Mouse (Mus musculus) embryonic facial prominence, embryonic 15.5 days (tissue): ENCODE results near the gene Arrdc4. TPM values are rescaled to one million over a fixed set of nuclear protein-coding genes. Genes with fewer than 3 reads are reported as not detected.

Experiments
- ATAC-seq: fragments of 200-750 bp; cut with Nextera tagmentation; 2 replicates; pipeline ENCODE4 v1.8.0; 2017; ENCODE audit warnings: low read depth, moderate TSS enrichment; ENCODE audit not compliant: insufficient number of reproducible peaks, low FRiP score, low TSS enrichment
- H3K27ac ChIP-seq: fragments of 300-500 bp; sonication (generic); replicated peaks from 2 replicates; pipeline ENCODE4 v1.5.1; 2015; ENCODE audit warnings: mild to moderate bottlenecking, inconsistent platforms
- H3K27me3 ChIP-seq: fragments of 300-500 bp; sonication (generic); 2 replicates; pipeline ENCODE4 v1.6.1; 2015; ENCODE audit warnings: inconsistent platforms
- H3K36me3 ChIP-seq: fragments of 300-500 bp; sonication (generic); 2 replicates; pipeline ENCODE4 v1.6.1; 2015; ENCODE audit warnings: mild to moderate bottlenecking, inconsistent platforms
- H3K4me1 ChIP-seq: fragments of 300-500 bp; sonication (generic); 2 replicates; pipeline ENCODE4 v1.6.1; 2015; ENCODE audit warnings: inconsistent platforms
- H3K4me2 ChIP-seq: fragments of 300-500 bp; sonication (generic); replicated peaks from 2 replicates; pipeline ENCODE4 v1.6.1; 2015; ENCODE audit warnings: mild to moderate bottlenecking, inconsistent platforms
- H3K4me3 ChIP-seq: fragments of 300-500 bp; sonication (generic); replicated peaks from 2 replicates; pipeline ENCODE4 v1.5.1; 2015; ENCODE audit warnings: mild to moderate bottlenecking, inconsistent platforms
- H3K9ac ChIP-seq: fragments of 300-500 bp; sonication (generic); 2 replicates; pipeline ENCODE4 v1.6.1; 2015; ENCODE audit warnings: inconsistent platforms
- H3K9me3 ChIP-seq: fragments of 300-500 bp; sonication (generic); replicated peaks from 2 replicates; pipeline ENCODE4 v1.6.1; 2016; ENCODE audit warnings: inconsistent platforms
- WGBS: fragments of 180-500 bp; shearing (Covaris S2); methylation state at CpG from one replicate; pipeline ENCODE4 v1.1.7; 2015; 5-methylcytosine and 5-hydroxymethylcytosine counted together
- polyA plus RNA-seq: library from polyadenylated mRNA; unstranded; fragments of >200 nt; fragmentation: Nextera tagmentation; extraction: Ambion mirVana; gene quantifications from 2 replicates; pipeline ENCODE4 v1.2.1, GENCODE M21; 2015

The Arrdc4 gene
- polyA plus RNA-seq, 1 experiment from 2014 or later: 22.3 TPM

DNA sequence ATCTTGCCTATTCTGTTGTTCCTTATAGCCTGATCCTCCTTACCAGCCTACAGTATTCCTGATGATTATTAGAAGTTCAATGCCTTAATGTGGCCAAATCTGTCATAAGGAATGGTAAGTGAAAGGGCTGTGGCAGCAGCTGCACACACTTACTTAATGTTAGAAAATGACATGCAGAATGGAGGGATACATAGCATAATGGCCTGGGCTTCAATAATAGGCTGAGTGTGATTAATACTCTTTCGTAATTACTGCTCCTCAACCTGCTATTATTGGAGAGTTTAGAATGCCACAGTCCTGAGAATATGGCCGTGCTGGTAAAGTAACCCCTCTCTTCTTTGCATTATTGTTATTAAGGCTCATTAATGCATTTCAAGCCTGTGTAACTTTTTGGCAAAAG is 4.8 kb downstream of the Arrdc4 start:
- Histone ChIP-seq H3K9ac (no peak overlapping the region), H3K27ac (no peak overlapping the region), H3K36me3 (peaks cover 54% of the 10 kb centered on the region), H3K9me3 (no peaks in the 10 kb centered on the region), H3K4me3 (no peak overlapping the region), H3K4me2 (no peak overlapping the region), H3K27me3 (no peaks in the 10 kb centered on the region), H3K4me1 (peaks cover 11% of the 10 kb centered on the region)
- no peak for ATAC-seq
- whole genome bisulfite sequencing: 90% methylated on average over 2 of the region's 2 CpGs

DNA sequence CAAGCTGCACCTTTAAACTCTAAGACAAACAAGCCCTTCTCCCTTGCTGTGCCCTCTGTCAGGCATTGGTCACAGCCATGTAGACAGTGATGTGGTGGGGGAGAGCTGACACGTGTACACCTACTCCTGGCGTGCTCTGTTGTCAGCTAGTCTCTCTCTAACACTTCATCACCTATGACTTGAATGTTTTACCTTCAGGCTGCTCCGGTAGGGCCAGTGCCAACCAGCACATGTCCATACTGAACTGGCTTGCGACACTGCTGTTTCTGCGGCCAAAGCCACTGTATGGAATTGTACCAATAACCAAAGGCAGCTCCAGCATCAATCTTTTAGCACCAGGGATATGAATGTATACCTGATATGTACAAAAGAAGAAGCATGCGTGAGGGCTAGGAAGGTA is 8.3 kb downstream of the Arrdc4 start:
- WGBS: 94% methylated on average over 6 of the region's 6 CpGs
- Histone ChIP-seq H3K27ac (no peak overlapping the region), H3K9me3 (no peaks in the 10 kb centered on the region), H3K4me3 (no peak overlapping the region), H3K9ac (no peak overlapping the region), H3K36me3 (peaks cover 74% of the 10 kb centered on the region), H3K4me2 (no peak overlapping the region), H3K27me3 (no peaks in the 10 kb centered on the region), H3K4me1 (no peaks in the 10 kb centered on the region)
- no peak for ATAC-seq

- H3K4me1 ChIP-seq: no peaks in the 10 kb centered on the region
- ATAC-seq: no peak
- 90% methylated on average over 11 of the region's 11 CpGs for WGBS
- H3K36me3 ChIP-seq: peaks cover 64% of the 10 kb centered on the region
- H3K4me2 ChIP-seq: no peak overlapping the region
- H3K4me3 ChIP-seq: no peak overlapping the region
- H3K9ac ChIP-seq: no peak overlapping the region
- no peaks in the 10 kb centered on the region for H3K9me3 ChIP-seq
- no peak overlapping the region for H3K27ac ChIP-seq
- H3K27me3 ChIP-seq: no peaks in the 10 kb centered on the region
These were observed 10.2 kb downstream of the Arrdc4 start for GRCm38 (mm10) chr7:68738676-68739399.

GRCm38 (mm10) chr7:68726380-68726779 is 22.7 kb downstream of the Arrdc4 start:
- WGBS: 88% methylated on average over 5 of the region's 5 CpGs
- H3K4me2 ChIP-seq: no peak overlapping the region
- H3K9me3 ChIP-seq: no peaks in the 10 kb centered on the region
- no peak overlapping the region for H3K9ac ChIP-seq
- no peaks in the 10 kb centered on the region for H3K36me3 ChIP-seq
- no peaks in the 10 kb centered on the region for H3K4me1 ChIP-seq
- H3K27me3 ChIP-seq: no peaks in the 10 kb centered on the region
- H3K4me3 ChIP-seq: no peak overlapping the region
- no peak for ATAC-seq
- H3K27ac ChIP-seq: no peak overlapping the region

DNA sequence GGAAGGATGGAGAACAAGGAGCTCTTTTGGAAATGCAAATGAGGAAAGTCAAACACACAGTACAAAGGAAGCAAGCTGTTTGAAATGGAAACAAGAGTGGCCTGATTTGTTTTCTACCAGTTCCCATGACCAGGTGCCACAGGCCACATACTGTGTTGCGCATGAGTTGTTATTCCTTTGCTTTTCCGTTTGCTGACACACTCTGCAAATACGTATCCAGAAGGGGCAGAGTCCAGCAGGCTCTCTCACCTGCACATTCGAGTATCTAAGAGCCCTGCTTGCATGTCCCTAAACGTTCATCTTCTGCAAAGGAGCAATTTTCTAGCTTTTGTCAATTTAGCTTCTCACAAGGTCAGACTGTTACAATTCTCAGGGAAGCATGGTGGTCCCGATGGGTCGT is 24.3 kb downstream of the Arrdc4 start:
- H3K9me3 ChIP-seq: no peaks in the 10 kb centered on the region
- H3K36me3 ChIP-seq: no peaks in the 10 kb centered on the region
- H3K4me1 ChIP-seq: no peaks in the 10 kb centered on the region
- ATAC-seq: no peak
- no peak overlapping the region for H3K4me3 ChIP-seq
- no peaks in the 10 kb centered on the region for H3K27me3 ChIP-seq
- 84% methylated on average over 7 of the region's 7 CpGs for WGBS
- H3K4me2 ChIP-seq: no peak overlapping the region
- H3K27ac ChIP-seq: no peak overlapping the region
- no peak overlapping the region for H3K9ac ChIP-seq

- Histone ChIP-seq H3K4me3 (no peak overlapping the region), H3K27me3 (no peaks in the 10 kb centered on the region), H3K27ac (no peak overlapping the region), H3K4me2 (no peak overlapping the region), H3K9me3 (no peaks in the 10 kb centered on the region), H3K36me3 (no peaks in the 10 kb centered on the region), H3K4me1 (peaks cover 7% of the 10 kb centered on the region), H3K9ac (no peak overlapping the region)
- no peak for ATAC-seq
- WGBS: 83% methylated on average over 4 of the region's 4 CpGs
These were observed 27.5 kb downstream of the Arrdc4 start for GRCm38 (mm10) chr7:68721520-68721919.

DNA sequence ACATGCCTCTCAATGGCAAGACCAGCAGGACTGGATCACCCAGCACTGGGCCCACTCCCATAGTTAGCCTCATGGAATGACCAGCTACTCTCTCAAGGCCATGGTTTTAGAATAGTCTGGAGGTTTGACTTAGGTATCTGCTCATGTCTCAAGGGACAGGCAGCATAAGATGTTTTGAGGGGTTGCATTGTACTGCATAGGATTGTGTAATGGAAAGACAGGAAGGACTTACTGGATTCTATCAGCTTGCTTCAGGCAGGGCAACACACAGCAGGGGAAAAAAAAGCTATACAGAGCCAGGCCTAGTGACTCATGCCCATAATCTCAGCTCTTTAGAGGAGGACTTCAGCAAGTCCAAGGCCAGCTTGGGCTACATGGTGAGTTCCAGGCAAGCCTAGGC is 31.1 kb downstream of the Arrdc4 start:
- Histone ChIP-seq H3K27me3 (no peaks in the 10 kb centered on the region), H3K27ac (no peak overlapping the region), H3K4me1 (peaks cover 7% of the 10 kb centered on the region), H3K36me3 (no peaks in the 10 kb centered on the region), H3K4me3 (no peak overlapping the region), H3K9ac (no peak overlapping the region), H3K9me3 (no peaks in the 10 kb centered on the region), H3K4me2 (no peak overlapping the region)
- no peak; the same call in 1 of the 2 replicates for ATAC-seq

GRCm38 (mm10) chr7:68717498-68717897 is 31.5 kb downstream of the Arrdc4 start:
- no peaks in the 10 kb centered on the region for H3K27me3 ChIP-seq
- ATAC-seq: no peak
- no peak overlapping the region for H3K27ac ChIP-seq
- no peaks in the 10 kb centered on the region for H3K9me3 ChIP-seq
- H3K9ac ChIP-seq: no peak overlapping the region
- no peak overlapping the region for H3K4me2 ChIP-seq
- WGBS: 27% methylated on average over 10 of the region's 10 CpGs
- peaks cover 7% of the 10 kb centered on the region for H3K4me1 ChIP-seq
- H3K36me3 ChIP-seq: no peaks in the 10 kb centered on the region
- H3K4me3 ChIP-seq: no peak overlapping the region

DNA sequence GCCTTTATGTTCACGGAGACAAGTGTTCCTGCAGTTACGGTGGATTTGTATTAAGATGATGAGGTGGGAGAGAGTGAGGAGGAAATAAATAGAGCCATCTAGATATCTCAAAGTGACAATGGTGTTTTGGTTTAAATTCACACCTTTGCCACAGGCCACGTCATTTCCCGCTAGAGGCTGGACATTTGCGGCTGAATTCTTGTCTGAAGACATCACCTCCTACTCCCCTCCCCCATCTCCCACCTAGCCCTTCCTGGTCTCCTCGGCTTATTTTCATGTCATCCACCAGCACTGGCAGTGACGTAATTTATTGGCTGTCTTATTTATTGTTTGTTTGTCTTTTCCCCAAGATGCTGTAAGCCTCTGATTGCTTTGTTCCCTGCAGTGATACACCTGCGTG is 32.1 kb downstream of the Arrdc4 start:
- Histone ChIP-seq H3K9ac (no peak overlapping the region), H3K9me3 (no peaks in the 10 kb centered on the region), H3K27me3 (no peaks in the 10 kb centered on the region), H3K27ac (no peak overlapping the region), H3K4me2 (no peak overlapping the region), H3K4me3 (no peak overlapping the region), H3K36me3 (no peaks in the 10 kb centered on the region), H3K4me1 (peaks cover 7% of the 10 kb centered on the region)
- 76% methylated on average over 8 of the region's 8 CpGs for WGBS
- ATAC-seq: no peak

DNA sequence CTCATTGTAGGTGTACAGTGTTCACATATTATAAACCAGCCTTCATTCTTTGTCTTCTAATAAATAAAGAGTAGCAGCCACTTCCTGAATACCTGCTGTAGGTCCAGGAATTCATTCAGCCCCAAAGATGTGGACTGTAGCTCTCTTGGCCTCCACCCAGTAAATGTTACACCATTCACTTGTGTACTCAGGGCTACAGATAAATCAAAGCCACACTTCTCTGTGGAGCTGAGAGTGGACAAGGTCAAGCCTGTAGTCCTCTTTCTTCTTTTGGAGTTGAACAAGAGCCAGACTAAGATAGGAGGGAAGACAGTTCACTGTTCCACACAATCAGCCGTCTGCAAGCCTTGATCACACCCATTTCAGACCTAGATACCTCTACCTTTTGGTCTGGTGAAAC is 36.1 kb downstream of the Arrdc4 start:
- H3K9me3 ChIP-seq: no peaks in the 10 kb centered on the region
- no peak overlapping the region for H3K27ac ChIP-seq
- no peak for ATAC-seq
- no peak overlapping the region for H3K9ac ChIP-seq
- no peak overlapping the region for H3K4me2 ChIP-seq
- no peaks in the 10 kb centered on the region for H3K36me3 ChIP-seq
- WGBS: 72% methylated on average over 1 of the region's 1 CpGs
- no peak overlapping the region for H3K4me3 ChIP-seq
- peaks cover 7% of the 10 kb centered on the region for H3K4me1 ChIP-seq
- no peaks in the 10 kb centered on the region for H3K27me3 ChIP-seq

GRCm38 (mm10) chr7:68712425-68712824 is 36.6 kb downstream of the Arrdc4 start:
- no peak for ATAC-seq
- Histone ChIP-seq H3K4me3 (no peak overlapping the region), H3K4me1 (peaks cover 2% of the 10 kb centered on the region), H3K27ac (no peak overlapping the region), H3K36me3 (no peaks in the 10 kb centered on the region), H3K9me3 (no peaks in the 10 kb centered on the region), H3K9ac (no peak overlapping the region), H3K27me3 (no peaks in the 10 kb centered on the region), H3K4me2 (no peak overlapping the region)
- WGBS: 76% methylated on average over 3 of the region's 3 CpGs

DNA sequence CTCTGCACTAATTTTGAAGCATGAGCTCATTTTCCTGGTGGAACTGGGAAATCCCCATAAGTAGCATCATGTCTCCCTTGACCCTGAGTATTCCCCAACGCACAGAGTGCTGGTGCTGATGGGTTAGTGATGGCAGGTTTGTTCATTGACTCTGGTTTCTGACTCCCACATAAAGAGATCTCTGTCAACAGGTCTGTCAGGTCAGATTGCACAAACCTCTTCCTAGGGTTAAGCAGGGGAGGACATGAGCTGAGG is 39.8 kb downstream of the Arrdc4 start:
- H3K36me3 ChIP-seq: no peaks in the 10 kb centered on the region
- H3K9me3 ChIP-seq: no peaks in the 10 kb centered on the region
- no peak overlapping the region for H3K27ac ChIP-seq
- no peaks in the 10 kb centered on the region for H3K27me3 ChIP-seq
- 56% methylated on average over 1 of the region's 1 CpGs for WGBS
- no peak for ATAC-seq
- H3K4me2 ChIP-seq: no peak overlapping the region
- H3K4me1 ChIP-seq: no peaks in the 10 kb centered on the region
- no peak overlapping the region for H3K9ac ChIP-seq
- no peak overlapping the region for H3K4me3 ChIP-seq
